Mouse (Mus musculus) thymus, adult 2 months (tissue): ENCODE data around the gene Natd1. TPM values are rescaled to one million over a fixed set of nuclear protein-coding genes. Genes with fewer than 3 reads are reported as not detected.
"Not testable (repeated sequence)": the region's sequence is repeated elsewhere in the genome, so short reads cannot be mapped to it uniquely, and the experiment has no call there.

Experiments
- DNase-seq: peaks from one replicate; pipeline ENCODE4 v3.0.0; 2021
- H3K27ac ChIP-seq: fragments of 200-500 bp; 2 replicates; pipeline ENCODE4 v1.5.1; 2012; ENCODE audit warnings: low read length, control low read depth; ENCODE audit not compliant: control insufficient read depth, insufficient read depth
- H3K27me3 ChIP-seq: fragments of 200-500 bp; 2 replicates; pipeline ENCODE4 v1.6.1; 2012; ENCODE audit warnings: mild to moderate bottlenecking, low read length, moderate library complexity, mixed read lengths; ENCODE audit not compliant: control insufficient read depth, insufficient read depth
- H3K36me3 ChIP-seq: fragments of 200-500 bp; 2 replicates; pipeline ENCODE4 v1.6.1; 2012; ENCODE audit warnings: mild to moderate bottlenecking, low read length, moderate library complexity; ENCODE audit not compliant: control insufficient read depth, insufficient read depth
- H3K4me1 ChIP-seq: fragments of 200-500 bp; replicated peaks from 2 replicates; pipeline ENCODE4 v1.6.1; 2012; ENCODE audit warnings: low read length; ENCODE audit not compliant: control insufficient read depth, insufficient read depth
- H3K4me3 ChIP-seq: fragments of 200-500 bp; 2 replicates; pipeline ENCODE4 v1.5.1; 2012; ENCODE audit warnings: mild to moderate bottlenecking, low read length, control low read depth, moderate library complexity; ENCODE audit not compliant: control insufficient read depth, insufficient read depth
- CTCF ChIP-seq: fragments of 200-500 bp; IDR thresholded peaks from 2 replicates; pipeline ENCODE4 v1.5.1; 2012; ENCODE audit warnings: mild to moderate bottlenecking, control low read depth, low read length, moderate library complexity, borderline replicate concordance; ENCODE audit not compliant: control insufficient read depth, poor library complexity, insufficient read depth; ENCODE audit errors: extremely low read depth
- POLR2A ChIP-seq: fragments of 200-500 bp; IDR thresholded peaks from 2 replicates; pipeline ENCODE4 v1.6.1; 2012; ENCODE audit warnings: mild to moderate bottlenecking, low read length, control low read depth, moderate library complexity; ENCODE audit not compliant: control insufficient read depth, poor library complexity, insufficient read depth; ENCODE audit errors: extremely low read depth
- WGBS: fragments of 180-500 bp; shearing (Covaris S2); methylation state at CpG from one replicate; pipeline ENCODE4 v1.1.7; 2018; 5-methylcytosine and 5-hydroxymethylcytosine counted together
- polyA plus RNA-seq: library from polyadenylated mRNA; depleted of rRNA; stranded (reverse); fragments of >200 nt; gene quantifications from 2 replicates; pipeline ENCODE4 v1.2.3, GENCODE M21; 2012

Gene Natd1
- polyA plus RNA-seq, 1 experiment, result 62.9 TPM

- H3K36me3 ChIP-seq, result peaks cover 5% of the 10 kb centered on the region; the same call in 1 of the 2 replicates
- no peaks in the 10 kb centered on the region for H3K27me3 ChIP-seq
- H3K4me1 ChIP-seq, result no peaks in the 10 kb centered on the region
- no peak for DNase-seq
- WGBS, result 94% methylated on average over 4 of the region's 4 CpGs
- TF ChIP-seq CTCF (no peak), POLR2A (no peak)
- no peak overlapping the region for H3K4me3 ChIP-seq
- H3K27ac ChIP-seq, result no peak overlapping the region
Observed at GRCm38 (mm10) chr11:60902486-60902885, 12.1 kb downstream of the Natd1 start.

DNA sequence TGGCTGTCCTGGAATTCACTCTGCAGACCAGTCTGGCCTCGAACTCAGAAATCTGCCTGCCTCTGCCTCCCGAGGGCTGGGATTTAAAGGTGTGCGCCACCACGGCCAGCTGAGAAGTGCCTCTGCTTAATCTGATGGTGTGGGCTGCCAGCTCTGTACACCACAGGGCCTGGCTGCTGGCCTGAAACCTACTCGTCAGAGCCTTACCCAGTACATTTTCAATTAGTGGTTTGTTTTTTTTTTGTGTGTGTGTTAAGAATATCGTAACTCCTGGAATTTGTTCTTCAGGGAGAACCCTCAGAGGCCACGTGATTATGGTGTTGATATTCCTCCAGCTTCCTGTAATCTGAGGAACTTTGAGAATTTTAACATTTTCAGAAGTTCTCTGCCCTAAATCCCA, 12.5 kb downstream of the Natd1 start:
- Histone ChIP-seq H3K4me1 (no peaks in the 10 kb centered on the region), H3K36me3 (peaks cover 5% of the 10 kb centered on the region; the same call in 1 of the 2 replicates), H3K27ac (no peak overlapping the region), H3K27me3 (no peaks in the 10 kb centered on the region), H3K4me3 (no peak overlapping the region)
- TF ChIP-seq POLR2A (no peak), CTCF (no peak)
- 87% methylated on average over 7 of the region's 7 CpGs for WGBS
- DNase-seq, result no peak

- Histone ChIP-seq H3K27me3 (no peaks in the 10 kb centered on the region), H3K27ac (no peak overlapping the region), H3K4me1 (no peaks in the 10 kb centered on the region), H3K4me3 (no peak overlapping the region), H3K36me3 (no peaks in the 10 kb centered on the region)
- 83% methylated on average over 4 of the region's 4 CpGs for WGBS
- TF ChIP-seq CTCF, result no peak
- TF ChIP-seq POLR2A, result no peak
- no peak for DNase-seq
Observed at GRCm38 (mm10) chr11:60895915-60896314, 18.6 kb downstream of the Natd1 start.

GRCm38 (mm10) chr11:60890744-60891143, 23.8 kb downstream of the Natd1 start:
- no peaks in the 10 kb centered on the region for H3K36me3 ChIP-seq
- H3K27me3 ChIP-seq, result no peaks in the 10 kb centered on the region
- H3K4me3 ChIP-seq, result no peak overlapping the region
- TF ChIP-seq CTCF (no peak), POLR2A (no peak)
- no peaks in the 10 kb centered on the region for H3K4me1 ChIP-seq
- no peak overlapping the region for H3K27ac ChIP-seq
- no peak for DNase-seq
- WGBS, result 76% methylated on average over 3 of the region's 3 CpGs

DNA sequence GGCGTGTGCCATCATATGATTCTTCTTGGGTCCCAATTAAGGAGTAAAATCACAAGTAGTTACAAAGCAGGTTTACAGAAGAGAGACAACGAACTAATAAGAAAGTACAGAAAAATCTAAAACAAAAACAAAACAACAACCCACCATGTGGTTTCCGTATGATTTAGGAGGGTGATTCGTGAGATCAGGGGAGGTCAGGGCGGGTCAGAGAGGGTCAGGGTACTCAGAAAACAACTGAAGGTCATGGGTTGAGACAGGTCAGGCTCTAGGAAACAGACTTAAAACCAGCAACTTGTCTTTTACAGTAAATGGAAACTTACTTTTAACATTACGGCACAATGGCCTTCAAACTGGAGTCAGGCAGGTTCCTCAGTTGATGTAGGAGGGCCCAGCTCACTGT, 24.3 kb downstream of the Natd1 start:
- Histone ChIP-seq H3K27me3 (no peaks in the 10 kb centered on the region), H3K4me1 (no peaks in the 10 kb centered on the region), H3K4me3 (no peak overlapping the region), H3K36me3 (no peaks in the 10 kb centered on the region), H3K27ac (no peak overlapping the region)
- no peak for TF ChIP-seq POLR2A
- TF ChIP-seq CTCF, result no peak
- WGBS, result 82% methylated on average over 6 of the region's 6 CpGs
- DNase-seq, result no peak

DNA sequence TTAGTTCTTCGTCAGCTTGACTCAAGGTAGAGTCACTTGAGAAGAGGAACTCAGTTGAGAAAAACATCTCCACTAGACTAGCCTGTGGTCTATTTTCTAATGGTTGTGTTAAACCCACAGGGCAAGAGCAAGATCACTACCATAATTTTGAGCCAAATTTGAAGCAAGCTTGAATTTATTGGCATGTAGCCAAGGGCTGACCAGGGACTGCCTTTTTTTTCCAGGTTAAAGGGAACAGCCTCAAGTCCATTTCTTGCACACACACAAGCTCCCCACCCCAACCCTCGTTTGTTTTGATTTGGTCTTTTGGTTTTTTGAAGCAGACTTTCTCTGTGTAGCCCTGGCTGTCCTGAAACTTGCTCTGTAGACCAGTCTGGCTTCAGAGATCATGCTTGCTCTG, 24.7 kb downstream of the Natd1 start:
- Histone ChIP-seq H3K4me1 (no peaks in the 10 kb centered on the region), H3K27ac (no peak overlapping the region), H3K27me3 (no peaks in the 10 kb centered on the region), H3K36me3 (no peaks in the 10 kb centered on the region), H3K4me3 (no peak overlapping the region)
- TF ChIP-seq POLR2A (no peak), CTCF (no peak)
- no peak for DNase-seq
- 48% methylated on average over 2 of the region's 2 CpGs for WGBS

DNA sequence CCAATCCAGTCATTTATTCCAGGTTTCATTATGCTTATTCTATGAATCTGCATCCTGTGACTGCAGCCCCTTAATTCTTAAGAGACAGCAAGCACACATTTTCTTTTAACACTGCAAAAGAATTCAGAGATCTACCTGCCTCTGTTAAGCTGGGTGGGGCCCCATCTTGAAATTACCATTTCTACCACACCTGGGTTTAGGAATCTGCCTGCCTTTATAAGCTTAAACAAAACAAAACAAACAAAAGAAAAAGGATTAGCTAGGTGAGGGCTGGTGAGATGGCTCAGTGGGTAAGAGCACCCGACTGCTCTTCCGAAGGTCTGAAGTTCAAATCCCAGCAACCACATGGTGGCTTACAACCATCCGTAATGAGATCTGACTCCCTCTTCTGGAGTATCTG, 27.6 kb downstream of the Natd1 start:
- not testable (repeated sequence) for H3K4me1 ChIP-seq, H3K36me3 ChIP-seq, H3K4me3 ChIP-seq, DNase-seq, H3K27me3 ChIP-seq, H3K27ac ChIP-seq
- 95% methylated on average over 2 of the region's 3 CpGs for WGBS

DNA sequence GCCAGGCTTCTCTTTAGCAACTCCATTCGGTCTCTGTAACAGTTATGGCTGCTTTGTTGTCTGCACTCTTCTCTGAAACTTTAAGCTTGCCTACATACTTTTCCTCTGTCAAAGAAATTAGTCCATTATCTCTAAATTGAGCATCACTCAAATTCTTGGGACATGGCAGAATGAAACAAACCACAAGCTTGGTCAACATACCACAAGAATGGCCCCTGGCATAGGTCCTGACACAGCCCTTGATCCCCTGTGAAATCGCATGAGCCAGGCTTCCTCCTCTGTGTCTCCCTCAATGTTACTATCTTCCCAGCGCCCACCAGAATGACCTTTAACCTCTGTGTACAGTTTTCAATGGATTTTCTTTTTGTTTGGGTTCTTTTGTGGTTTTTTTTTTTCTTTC, 32.2 kb downstream of the Natd1 start:
- no peak for DNase-seq
- H3K27me3 ChIP-seq, result no peaks in the 10 kb centered on the region
- 85% methylated on average over 3 of the region's 3 CpGs for WGBS
- no peaks in the 10 kb centered on the region for H3K4me1 ChIP-seq
- H3K36me3 ChIP-seq, result no peaks in the 10 kb centered on the region
- no peak overlapping the region for H3K4me3 ChIP-seq
- H3K27ac ChIP-seq, result no peak overlapping the region
- TF ChIP-seq POLR2A, result no peak
- no peak for TF ChIP-seq CTCF
